Mouse (Mus musculus) inflammation-experienced regulatory T-cells, adult 6 months (primary cell): ENCODE results near the gene Pigw. TPM values are rescaled to one million over a fixed set of nuclear protein-coding genes. Genes with fewer than 3 reads are reported as not detected.

Source experiments
- ATAC-seq: one replicate; pipeline ENCODE4 v1.8.0; 2017
- polyA plus RNA-seq, 3 experiments: library from polyadenylated mRNA; unstranded; fragments of 100-300 nt; shearing (Covaris generic); gene quantifications; one replicate each; pipeline ENCODE4 v1.2.1; 2017

Pigw gene
- polyA plus RNA-seq = 1 to 10 TPM; 2.1 to 4.2 (median 2.8) TPM

DNA sequence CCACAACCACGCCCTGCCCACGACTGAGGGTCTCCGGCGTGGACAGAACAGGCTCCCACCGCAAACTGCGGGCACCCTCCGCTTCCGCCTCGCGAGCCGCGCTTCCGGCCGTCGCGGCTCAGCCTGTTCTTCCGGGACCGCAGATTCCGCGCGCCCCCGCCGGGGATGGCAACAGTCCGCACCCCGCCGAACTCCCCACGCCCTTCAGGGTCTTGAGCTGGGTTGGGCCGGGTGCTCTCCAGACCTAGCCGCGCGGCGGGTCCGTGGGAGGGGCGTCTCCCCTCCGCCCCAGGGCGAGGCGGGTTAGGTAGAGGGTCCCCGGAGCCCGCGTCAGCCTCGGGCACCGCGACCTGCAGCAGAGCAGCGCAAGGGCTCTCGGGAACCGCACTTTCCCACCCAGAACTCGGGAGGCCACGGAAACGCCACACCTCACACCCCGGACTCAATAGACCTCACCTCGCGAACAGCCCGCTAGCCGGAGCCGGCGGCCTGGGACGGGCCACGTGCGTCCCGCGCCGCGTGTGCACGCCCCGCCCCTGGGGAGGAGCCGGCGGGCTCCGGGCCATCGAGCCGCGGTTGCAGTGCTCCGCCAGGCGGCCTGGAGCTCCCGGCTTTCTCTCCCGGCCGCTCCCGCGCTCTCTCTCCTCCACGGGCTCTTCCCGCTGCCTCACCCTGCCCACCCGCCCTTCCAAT, at the start of gene Pigw, which contains the start of gene Myo19:
Pigw (minus strand) TSS at position 514 of the 693 bp plus-strand sequence.
Myo19 (plus strand) TSS at position 377 of the 693 bp plus-strand sequence.
- peak; percentile 88 for ATAC-seq

DNA sequence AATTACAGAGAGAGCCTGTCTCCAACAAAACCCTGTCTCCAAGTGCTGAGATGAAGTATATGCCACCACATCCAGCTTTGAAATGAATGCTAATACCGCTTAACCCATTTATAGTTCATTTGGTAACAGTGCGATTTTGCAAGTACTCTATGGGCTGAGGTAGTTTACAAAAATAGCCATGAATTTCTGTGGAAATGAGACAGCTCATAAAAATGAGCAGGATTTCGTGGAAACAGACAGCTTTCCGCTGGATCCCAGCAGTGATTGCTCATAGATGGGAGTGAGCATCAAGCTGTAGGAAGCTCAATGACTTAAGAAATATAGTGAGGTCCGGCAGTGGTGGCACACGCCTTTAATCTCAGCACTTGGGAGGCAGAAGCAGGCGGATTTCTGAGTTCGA, 40.9 kb upstream of the Pigw start:
- no peak for ATAC-seq

- no peak for ATAC-seq
Measured at GRCm38 (mm10) chr11:84919951-84920350, 39.9 kb upstream of the Pigw start.

DNA sequence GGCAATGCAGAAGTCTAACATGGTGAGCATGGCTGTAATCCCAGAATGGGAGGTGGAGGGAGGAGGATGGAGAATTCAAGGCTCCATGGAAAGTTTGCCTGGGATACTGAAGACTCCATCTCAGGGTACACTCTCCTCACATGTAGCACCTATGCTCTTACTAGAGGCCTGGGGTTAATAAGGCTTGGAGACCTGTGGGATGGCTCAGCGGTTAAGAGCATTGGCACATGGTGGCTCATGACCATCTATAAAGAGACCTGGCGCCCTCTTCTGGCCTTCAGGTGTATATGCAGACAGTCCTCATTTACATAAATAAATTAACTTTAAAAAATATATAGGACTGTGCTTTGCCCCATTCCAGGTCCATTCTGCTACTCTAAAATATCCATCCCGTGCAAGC, 39.2 kb upstream of the Pigw start:
- ATAC-seq = peak; percentile 53

GRCm38 (mm10) chr11:84918425-84918824, 38.3 kb upstream of the Pigw start:
- no peak for ATAC-seq

- no peak for ATAC-seq
Measured at GRCm38 (mm10) chr11:84916703-84917300, 36.7 kb upstream of the Pigw start.

DNA sequence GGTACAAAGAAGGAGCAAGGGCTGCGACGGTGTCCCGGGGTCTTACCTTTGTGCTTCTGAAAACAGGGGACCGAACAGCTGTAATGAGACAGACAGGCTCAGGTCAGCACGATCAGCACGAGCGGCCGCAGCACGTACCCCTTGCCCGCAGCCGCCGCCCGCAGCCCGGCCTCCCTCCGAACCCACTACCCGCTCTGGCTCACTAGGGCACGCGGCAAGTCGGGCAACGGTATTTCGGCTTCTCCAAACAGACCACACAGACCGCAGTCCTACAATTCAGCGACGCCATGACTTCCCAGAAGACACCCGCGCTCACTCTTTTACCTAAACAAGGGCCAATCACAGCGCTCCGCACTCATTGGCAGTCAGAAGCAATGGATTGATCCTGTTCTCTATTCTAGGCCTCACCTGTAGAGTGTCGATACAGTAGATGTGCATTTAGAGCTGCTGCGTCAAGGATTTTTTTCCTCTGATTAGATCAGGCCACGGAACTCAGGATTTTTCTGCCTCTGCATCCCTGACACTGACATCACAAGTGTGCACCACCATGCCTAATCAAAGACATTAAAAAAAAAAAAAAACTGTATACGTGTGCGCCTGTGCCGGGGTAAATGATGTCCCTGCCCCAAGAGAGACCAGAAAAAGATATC, 36.1 kb upstream of the Pigw start, which contains the start of gene Znhit3:
Znhit3 (minus strand) TSS at position 314 of the 650 bp plus-strand sequence.
- ATAC-seq = peak; percentile 97

DNA sequence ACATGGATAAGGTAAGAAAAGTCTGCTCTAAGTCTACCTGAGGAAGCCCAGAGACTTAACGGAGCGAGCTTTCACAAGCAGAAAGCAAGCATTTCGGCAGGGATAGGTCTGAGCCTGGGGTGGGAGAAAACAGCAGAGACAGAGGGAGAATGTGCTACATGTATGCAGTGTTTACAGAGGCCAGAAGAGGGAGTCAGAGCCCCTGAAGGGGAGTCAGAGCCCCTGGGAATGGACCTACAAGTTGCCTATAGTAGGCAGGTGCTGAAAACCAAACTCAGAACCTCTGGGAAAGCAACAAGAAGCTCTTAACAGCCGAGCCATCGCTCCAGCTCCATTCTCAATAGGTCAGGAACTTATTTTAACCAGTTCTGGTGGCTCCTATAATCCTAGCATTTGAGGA, 34.6 kb upstream of the Pigw start:
- ATAC-seq = no peak

- ATAC-seq = no peak
Measured at GRCm38 (mm10) chr11:84910411-84910810, 30.3 kb upstream of the Pigw start.

- ATAC-seq = no peak
Measured at GRCm38 (mm10) chr11:84908480-84908879, 28.4 kb upstream of the Pigw start.

DNA sequence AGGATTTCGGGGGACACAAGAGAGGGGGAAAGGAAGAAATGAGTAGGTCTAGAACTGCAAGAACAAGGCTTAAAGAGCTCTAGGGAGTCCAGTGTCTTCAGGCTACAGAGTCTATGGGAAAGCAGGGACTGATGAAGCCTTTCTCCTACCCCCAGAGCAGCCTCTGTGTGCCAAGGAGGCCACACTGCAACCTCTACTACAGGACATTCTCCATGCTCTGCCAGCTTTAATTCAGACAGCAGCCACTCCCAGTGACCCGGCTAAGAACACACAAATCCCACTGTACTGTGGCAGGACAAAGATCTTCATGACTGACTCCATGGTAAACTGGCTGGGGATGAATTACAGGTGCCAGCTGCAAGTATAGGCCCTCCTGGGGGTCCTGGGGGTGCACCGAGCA, 27.0 kb upstream of the Pigw start:
- ATAC-seq = no peak

- no peak for ATAC-seq
Measured at GRCm38 (mm10) chr11:84904597-84905144, 24.6 kb upstream of the Pigw start.

GRCm38 (mm10) chr11:84893113-84893512, 13.0 kb upstream of the Pigw start:
- no peak for ATAC-seq

DNA sequence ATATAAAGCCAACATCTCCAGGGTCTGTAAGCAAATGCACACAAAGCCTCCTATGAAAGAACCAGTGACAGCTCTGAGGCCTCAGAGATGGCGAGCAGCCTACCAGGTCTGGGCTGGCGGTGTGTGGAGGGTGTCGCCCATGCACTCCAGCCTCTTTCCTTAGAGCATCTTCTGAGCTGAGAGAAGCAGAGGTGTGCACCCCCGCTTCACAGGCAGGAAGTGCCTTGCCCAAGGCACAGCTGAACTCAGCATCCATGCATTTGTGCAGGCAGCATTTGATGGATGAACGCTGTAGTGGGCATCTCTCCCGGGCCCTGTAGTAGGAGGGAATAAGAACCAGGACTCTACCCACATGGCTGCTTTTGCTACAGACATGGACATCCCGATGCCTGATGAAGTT, 11.6 kb upstream of the Pigw start:
- no peak for ATAC-seq

GRCm38 (mm10) chr11:84889492-84889891, 9.4 kb upstream of the Pigw start:
- no peak for ATAC-seq

- no peak for ATAC-seq
Measured at GRCm38 (mm10) chr11:84888025-84888424, 7.9 kb upstream of the Pigw start.

GRCm38 (mm10) chr11:84886767-84887511, 6.9 kb upstream of the Pigw start:
- no peak for ATAC-seq

GRCm38 (mm10) chr11:84886236-84886635, 6.2 kb upstream of the Pigw start:
- ATAC-seq = no peak

DNA sequence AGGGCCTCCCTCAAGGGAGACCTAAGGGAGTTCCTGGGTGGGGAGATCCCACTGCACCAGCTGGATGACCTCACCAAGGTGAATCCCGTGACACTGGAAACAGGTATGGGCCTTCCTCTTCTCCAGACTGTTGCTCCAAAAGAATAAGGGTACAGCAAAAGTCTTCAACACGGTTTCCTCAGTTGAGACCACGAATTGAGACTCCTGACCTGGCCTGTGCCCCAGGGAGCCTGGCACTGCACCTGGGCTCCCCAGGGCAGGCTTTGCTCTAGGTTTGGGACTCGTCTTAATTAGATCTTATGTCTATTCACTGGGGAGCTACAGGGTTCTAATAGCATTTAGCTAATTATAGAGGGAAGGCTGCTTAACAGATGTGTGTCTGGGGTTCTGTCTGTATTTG, 5.2 kb upstream of the Pigw start:
- ATAC-seq = no peak

- no peak for ATAC-seq
Measured at GRCm38 (mm10) chr11:84882346-84882745, 2.3 kb upstream of the Pigw start.

GRCm38 (mm10) chr11:84880971-84881370, 886 bp upstream of the Pigw start:
- no peak for ATAC-seq

DNA sequence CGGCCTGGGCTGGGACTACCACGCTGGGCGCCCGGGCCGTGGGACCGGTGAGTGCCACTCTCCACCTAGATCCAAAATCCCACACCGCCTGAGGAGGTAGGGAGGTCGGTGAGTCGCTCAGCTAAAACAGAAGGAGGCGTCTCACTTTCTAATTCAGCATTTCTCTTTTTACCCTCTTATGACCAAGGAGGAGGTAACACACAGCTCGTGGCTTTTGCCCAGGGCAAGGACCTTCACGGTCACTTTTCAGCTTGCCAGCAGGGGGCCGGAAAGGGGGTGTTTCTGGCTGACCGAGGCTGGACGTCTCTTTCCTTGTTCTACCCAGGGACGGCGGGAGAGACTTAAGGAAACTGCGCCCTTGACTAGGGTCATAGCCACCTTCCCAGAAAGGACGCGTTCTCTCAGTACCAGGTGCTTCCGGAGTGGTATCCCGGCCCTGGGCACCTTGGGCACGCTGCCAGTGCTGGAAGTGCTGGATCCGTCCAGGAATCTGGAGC, 428 bp upstream of the Pigw start:
- ATAC-seq = peak; percentile 23
